Mouse (Mus musculus) Patski (cell line): ENCODE results near the gene Farp1. TPM values are rescaled to one million over a fixed set of nuclear protein-coding genes. Genes with fewer than 3 reads are reported as not detected.

Source experiments
- ATAC-seq: fragments of 100-300 bp; one replicate; pipeline ENCODE4 v1.8.0; 2021
- CTCF ChIA-PET: fragments of 350-600 bp; sonication (Branson Sonifier 250); formaldehyde crosslinking; loops from one replicate; lab custom pipeline; 2022; ENCODE audit warnings: inconsistent platforms; lab: Charles Lee
- POLR2A ChIA-PET: fragments of 350-600 bp; sonication (Branson Sonifier 250); formaldehyde crosslinking; loops from one replicate; lab custom pipeline; 2022; ENCODE audit warnings: antibody characterized with exemption, inconsistent platforms; lab: Charles Lee
- DNase-seq: peaks from one replicate; pipeline ENCODE4 v3.0.0-alpha.2; 2011; ENCODE audit warnings: low read depth, low spot score
- H3K27me3 ChIP-seq: fragments of 371-371 bp; one replicate; pipeline ENCODE4 v1.5.1; 2021
- CTCF ChIP-seq: fragments of 100-300 bp; IDR thresholded peaks from one replicate; pipeline ENCODE4 v1.5.1; 2021
- in situ Hi-C: fragments of 300-500 bp; cut with MboI; formaldehyde crosslinking; loops from 3 replicates; pipeline ENCODE4 v1.11.1; 2018; ENCODE audit warnings: low pct_unique_long_range_greater_than_20kb, mixed read lengths
- polyA plus RNA-seq: library from polyadenylated mRNA; unstranded; gene quantifications from one replicate; pipeline ENCODE4 v1.2.3, GENCODE M21; 2021

The Farp1 gene
- polyA plus RNA-seq, 1 experiment from 2014 or later, result 96.8 TPM

DNA sequence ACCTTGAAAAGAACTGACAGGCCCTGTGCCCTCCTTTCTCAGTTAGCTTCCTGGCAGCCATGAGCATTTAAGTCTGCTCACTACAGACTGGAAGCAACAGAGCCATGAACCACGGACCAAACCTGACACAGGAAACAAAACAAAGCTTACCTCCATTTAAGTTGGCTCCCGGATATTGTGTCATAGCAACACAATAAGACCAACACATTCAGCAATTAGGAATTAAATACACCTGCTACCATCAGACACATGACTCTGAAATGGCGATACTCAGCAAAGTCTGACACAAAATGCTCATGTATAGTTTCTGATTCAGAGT, 295.0 kb downstream of the Farp1 start:
- in situ Hi-C loops, result no loop called here
- CTCF ChIA-PET, result interaction anchor here (1.4 to 1.5 kb wide), 2 partner anchors 11 to 14 kb away, joined by 3 to 6 read pairs; no protein-coding TSS in a partner anchor
- POLR2A ChIA-PET, result interaction anchor here (0.5 to 0.8 kb wide), 2 partner anchors 14 to 332 kb away, joined by 3 read pairs; no protein-coding TSS in a partner anchor
- no peak for DNase-seq
- ATAC-seq, result no peak
- H3K27me3 ChIP-seq, result no peaks in the 10 kb centered on the region
- TF ChIP-seq CTCF, result no peak

Other genes with a start within 250 kb of the Farp1 start
- 137 TPM for gene Ipo5, start 124.0 kb upstream of the Farp1 start, polyA plus RNA-seq